Mouse (Mus musculus) bone marrow, adult 2 months (tissue): ENCODE results near the gene Park7.

Source experiments
- CTCF ChIP-seq: fragments of 200-500 bp; IDR thresholded peaks from 2 replicates; pipeline ENCODE4 v1.5.1; 2011; ENCODE audit warnings: low read length, control low read depth; ENCODE audit not compliant: control insufficient read depth, insufficient read depth
- POLR2A ChIP-seq: fragments of 200-500 bp; IDR thresholded peaks from 2 replicates; pipeline ENCODE4 v1.6.1; 2011; ENCODE audit warnings: low read depth, mild to moderate bottlenecking, control low read depth, low read length, borderline replicate concordance; ENCODE audit not compliant: control insufficient read depth

GRCm38 (mm10) chr4:150871392-150872138 lies 42.7 kb downstream of the Park7 start:
- no peak for TF ChIP-seq CTCF
- TF ChIP-seq POLR2A = no peak
